Mouse (Mus musculus) naive thymus-derived CD4-positive, alpha-beta T cell, adult 2 months (primary cell): ENCODE measurements around the gene Spata31d1a.

Experiments used
- DNase-seq: peaks from one replicate; pipeline ENCODE4 v3.0.0-alpha.2; 2011; ENCODE audit warnings: low read depth

The Spata31d1a gene

GRCm38 (mm10) chr13:59667763-59668162 is 42.4 kb downstream of the Spata31d1a start:
- no peak for DNase-seq

DNA sequence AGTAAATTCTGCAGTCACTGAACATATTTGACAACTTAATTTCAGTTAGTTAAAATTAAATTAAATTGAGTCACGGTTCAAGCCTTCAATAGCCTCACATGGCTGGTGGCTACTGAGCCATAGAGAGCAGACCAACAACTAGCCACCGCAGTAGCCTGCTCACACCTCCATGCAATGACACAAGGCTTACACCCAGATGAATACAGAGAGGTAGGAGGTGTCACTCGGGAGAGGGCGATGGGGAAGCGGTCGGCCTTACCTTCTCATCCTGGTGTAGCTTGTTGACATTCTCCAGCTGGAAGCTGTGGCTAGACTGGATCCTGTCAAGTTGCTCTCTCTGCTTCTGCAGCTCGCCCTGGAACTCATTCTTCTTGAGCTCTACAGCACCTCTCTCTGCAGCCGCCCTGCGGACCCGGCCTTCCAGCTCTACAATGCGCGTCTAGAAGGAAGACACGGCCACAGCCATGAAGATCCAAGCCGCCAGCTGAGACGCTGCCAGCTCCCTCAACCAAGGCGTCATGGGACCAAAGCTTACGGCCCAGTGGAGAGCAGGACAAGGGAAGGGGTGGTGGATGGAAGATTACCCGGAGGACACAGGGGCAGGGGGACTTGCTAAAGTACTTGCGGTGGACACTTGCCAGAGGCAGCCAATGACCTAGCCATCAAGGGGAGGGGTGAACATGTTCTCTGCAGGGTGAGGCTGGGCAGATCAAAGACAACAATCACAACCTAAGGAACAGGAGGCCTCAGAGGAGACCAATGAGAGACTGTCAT is 46.0 kb downstream of the Spata31d1a start:
- no peak for DNase-seq

DNA sequence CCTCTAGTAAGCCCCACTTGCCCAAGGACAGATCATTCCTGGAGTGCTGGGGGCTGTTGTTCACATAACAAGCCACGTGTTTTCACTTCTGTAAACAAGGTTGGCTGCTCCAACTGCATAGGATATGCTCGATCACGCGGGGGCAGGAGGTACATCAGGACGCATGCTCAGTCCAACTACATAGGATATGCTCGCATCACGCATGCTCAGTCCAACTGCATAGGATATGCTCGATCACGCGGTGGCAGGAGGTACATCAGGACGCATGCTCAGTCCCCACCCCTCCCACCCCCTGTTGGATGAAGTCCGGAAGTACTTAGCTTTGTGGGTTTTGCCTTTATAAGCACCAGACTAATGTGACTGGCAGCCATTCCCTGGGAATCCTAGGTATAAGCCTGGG is 48.2 kb downstream of the Spata31d1a start:
- no peak for DNase-seq

GRCm38 (mm10) chr13:59661387-59661786 is 48.7 kb downstream of the Spata31d1a start:
- no peak for DNase-seq

DNA sequence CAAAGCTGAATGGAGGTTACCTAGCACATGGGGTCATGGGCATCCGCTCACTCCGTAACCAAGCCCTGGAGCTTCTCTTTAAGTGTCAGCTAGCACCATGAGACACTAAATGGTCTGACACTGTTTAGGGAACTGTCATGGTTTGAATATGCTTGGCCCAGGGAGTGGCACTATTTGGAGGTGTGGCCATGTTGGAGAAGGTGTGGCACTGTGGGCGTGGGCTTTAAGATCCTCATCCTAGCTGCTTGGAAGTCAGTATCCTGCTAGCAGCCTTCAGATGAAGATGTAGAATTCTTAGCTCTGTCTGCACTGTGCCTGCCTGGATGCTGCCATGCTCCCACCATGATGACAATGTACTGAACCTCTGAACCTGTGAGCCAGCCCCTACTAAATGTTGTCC is 49.8 kb downstream of the Spata31d1a start:
- DNase-seq = no peak

DNA sequence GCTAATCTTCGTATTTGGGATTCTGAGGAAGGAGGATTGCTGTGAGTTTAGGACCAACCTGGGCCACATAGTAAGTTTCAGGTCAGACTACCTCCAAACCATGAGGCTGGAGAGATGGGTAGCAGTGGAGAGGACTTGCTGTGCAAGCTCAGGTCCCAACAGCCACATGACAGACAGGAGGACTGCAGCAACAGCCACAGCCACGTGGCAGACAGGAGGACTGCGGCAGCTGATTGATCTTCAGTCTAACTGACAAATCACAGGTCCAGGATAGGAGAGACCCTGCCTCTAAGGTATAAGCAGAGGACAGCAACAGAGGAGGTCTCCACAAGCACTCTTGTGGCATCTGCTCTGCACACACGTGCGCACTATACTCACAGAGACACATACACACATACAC is 52.3 kb downstream of the Spata31d1a start:
- no peak for DNase-seq

- peak; percentile 54 for DNase-seq
Measured at GRCm38 (mm10) chr13:59656975-59657388, 53.1 kb downstream of the Spata31d1a start.

GRCm38 (mm10) chr13:59656316-59656832 is 53.8 kb downstream of the Spata31d1a start:
- DNase-seq = peak; percentile 69

GRCm38 (mm10) chr13:59655718-59656315 is 54.3 kb downstream of the Spata31d1a start:
- DNase-seq = no peak

- no peak for DNase-seq
Measured at GRCm38 (mm10) chr13:59654465-59654864, 55.7 kb downstream of the Spata31d1a start.

GRCm38 (mm10) chr13:59653136-59653535 is 57.0 kb downstream of the Spata31d1a start:
- DNase-seq = no peak

DNA sequence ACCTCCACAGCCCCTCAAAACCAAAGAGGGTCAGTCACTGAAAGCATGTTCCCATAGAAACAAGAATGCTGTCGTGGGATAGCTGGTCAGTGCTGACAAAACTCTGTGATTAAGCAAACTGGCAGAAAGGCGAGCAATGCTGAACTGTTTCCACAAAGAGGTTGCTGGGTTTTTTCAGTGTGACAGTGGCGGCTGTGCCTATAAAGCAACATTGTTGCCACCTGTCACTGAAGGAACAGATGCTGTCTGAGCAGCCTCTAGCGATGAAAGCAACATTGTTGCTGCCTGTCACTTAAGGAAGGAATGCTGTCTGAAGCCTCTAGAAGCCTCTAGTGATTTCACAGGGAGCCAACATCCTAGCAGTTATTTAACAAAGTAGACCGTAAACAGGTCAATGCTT is 57.5 kb downstream of the Spata31d1a start:
- DNase-seq = no peak
